Mouse (Mus musculus) E14TG2a.4 (cell line): Measurements from ENCODE around the gene Smad5.

Experiments used
- CTCF ChIP-seq: conservative IDR thresholded peaks from 2 replicates; pipeline ENCODE4 v1.5.1; 2014; ENCODE audit warnings: low read length
- NANOG ChIP-seq: IDR thresholded peaks from 2 replicates; pipeline ENCODE4 v1.6.1; 2014; ENCODE audit warnings: borderline replicate concordance, low read length, mixed read lengths

DNA sequence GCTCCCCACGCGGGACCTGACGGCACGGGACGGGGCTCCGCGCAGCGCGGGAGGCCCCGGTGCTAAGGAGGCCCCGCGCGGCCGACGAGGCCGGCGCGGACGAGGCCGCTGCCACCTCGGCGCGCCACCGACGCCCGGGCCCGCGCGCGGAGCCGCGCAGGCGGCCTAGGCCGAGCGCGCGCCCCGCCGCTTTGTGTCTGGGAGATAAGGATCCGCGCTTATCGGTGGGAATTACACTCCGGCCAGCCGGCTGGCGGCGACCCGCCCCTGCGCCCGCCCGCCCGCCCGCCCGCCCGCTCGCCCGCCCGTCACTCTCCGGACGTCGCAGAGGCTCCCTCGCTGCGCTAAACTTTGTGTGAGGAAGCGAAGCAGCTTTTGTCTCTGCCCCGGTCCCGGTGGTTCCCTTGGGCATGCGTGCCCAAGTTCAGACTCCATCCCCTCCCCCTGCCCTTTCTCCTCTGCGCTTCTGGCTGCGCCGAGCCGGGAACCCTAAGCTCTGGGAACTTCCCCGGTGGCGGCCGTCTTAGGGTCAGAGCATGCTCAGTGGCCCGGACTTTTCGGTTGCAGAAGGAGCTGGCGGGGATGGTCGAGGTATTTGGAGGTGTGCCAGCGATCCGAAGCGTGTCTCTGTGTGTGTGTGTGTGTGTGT lies 536 bp downstream of the Smad5 start:
- TF ChIP-seq CTCF = no peak
- TF ChIP-seq NANOG = no peak
